Mouse (Mus musculus) heart, embryonic 14.5 days (tissue): ENCODE data around the gene Mical3. TPM values are rescaled to one million over a fixed set of nuclear protein-coding genes. Genes with fewer than 3 reads are reported as not detected.

Source experiments
- ATAC-seq: fragments of 200-750 bp; cut with Nextera tagmentation; 2 replicates; pipeline ENCODE4 v1.8.0; 2017; ENCODE audit warnings: low read depth, moderate TSS enrichment; ENCODE audit not compliant: insufficient number of reproducible peaks, insufficient read depth, low FRiP score
- H3K27ac ChIP-seq, 2 experiments: fragments of 200-500 bp in 1 of 2; fragments of 300-500 bp in 1 of 2; sonication (generic) in 1 of 2; replicated peaks in 1 of 2; 2 replicates each; pipeline ENCODE4 v1.5.1; 2012 to 2014; ENCODE audit warnings: low read depth in 2 of 2, low read length in 2 of 2, control low read depth in 1 of 2, mild to moderate bottlenecking in 1 of 2, mixed read lengths in 1 of 2; ENCODE audit not compliant: control insufficient read depth in 1 of 2, insufficient read depth in 1 of 2
- H3K27me3 ChIP-seq: fragments of 300-500 bp; sonication (generic); 2 replicates; pipeline ENCODE4 v1.6.1; 2014; ENCODE audit warnings: mild to moderate bottlenecking, low read length, control low read depth; ENCODE audit not compliant: control insufficient read depth, insufficient read depth
- H3K36me3 ChIP-seq: fragments of 300-500 bp; sonication (generic); 2 replicates; pipeline ENCODE4 v1.6.1; 2014; ENCODE audit warnings: mild to moderate bottlenecking, control low read depth, low read length, mixed read lengths; ENCODE audit not compliant: control insufficient read depth, insufficient read depth
- H3K4me1 ChIP-seq, 2 experiments: fragments of 200-500 bp in 1 of 2; fragments of 300-500 bp in 1 of 2; sonication (generic) in 1 of 2; 2 replicates each; pipeline ENCODE4 v1.6.1; 2012 to 2014; ENCODE audit warnings: low read length in 2 of 2, control low read depth in 1 of 2, mixed read lengths in 1 of 2; ENCODE audit not compliant: control insufficient read depth in 2 of 2, insufficient read depth in 2 of 2
- H3K4me2 ChIP-seq: fragments of 300-500 bp; sonication (generic); 2 replicates; pipeline ENCODE4 v1.6.1; 2014; ENCODE audit warnings: mild to moderate bottlenecking, low read length
- H3K4me3 ChIP-seq, 2 experiments: fragments of 200-500 bp in 1 of 2; fragments of 300-500 bp in 1 of 2; sonication (generic) in 1 of 2; 2 replicates each; pipeline ENCODE4 v1.5.1; 2012 to 2014; ENCODE audit warnings: low read length in 2 of 2, mild to moderate bottlenecking in 2 of 2, control low read depth in 1 of 2, low read depth in 1 of 2, moderate library complexity in 1 of 2; ENCODE audit not compliant: control insufficient read depth in 1 of 2, insufficient read depth in 1 of 2
- H3K9ac ChIP-seq: fragments of 300-500 bp; sonication (generic); 2 replicates; pipeline ENCODE4 v1.6.1; 2014; ENCODE audit warnings: mild to moderate bottlenecking, low read length
- H3K9me3 ChIP-seq: fragments of 300-500 bp; sonication (generic); 2 replicates; pipeline ENCODE4 v1.6.1; 2016; ENCODE audit warnings: low read length, control low read depth; ENCODE audit not compliant: control insufficient read depth
- WGBS: fragments of 180-500 bp; shearing (Covaris S2); extraction: QIAGEN DNeasy Blood & Tissue Kit; methylation state at CpG from one replicate; pipeline ENCODE4 v1.1.7; 2014; 5-methylcytosine and 5-hydroxymethylcytosine counted together
- polyA plus RNA-seq: library from polyadenylated mRNA; unstranded; fragments of >200 nt; fragmentation: Nextera tagmentation; extraction: Ambion mirVana; gene quantifications from 2 replicates; pipeline ENCODE4 v1.2.1, GENCODE M21; 2014

Mical3 gene
- polyA plus RNA-seq, 1 experiment from 2014 or later: 46.2 TPM

GRCm38 (mm10) chr6:121029897-121030589 is 100.8 kb downstream of the Mical3 start:
- no peak overlapping the region for H3K27ac ChIP-seq
- no peak overlapping the region for H3K4me3 ChIP-seq
- H3K9ac ChIP-seq: no peak overlapping the region
- H3K4me2 ChIP-seq: no peak overlapping the region
- WGBS: 82% methylated on average over 19 of the region's 19 CpGs
- H3K36me3 ChIP-seq: peaks cover 94% of the 10 kb centered on the region
- peaks cover 11 to 14% of the 10 kb centered on the region in 2 experiments for H3K4me1 ChIP-seq
- H3K9me3 ChIP-seq: no peaks in the 10 kb centered on the region
- H3K27me3 ChIP-seq: no peaks in the 10 kb centered on the region
- no peak for ATAC-seq

- Histone ChIP-seq H3K4me1 (peaks cover 12 to 13% of the 10 kb centered on the region in 2 experiments), H3K4me3 (no peak overlapping the region), H3K9ac (no peak overlapping the region), H3K36me3 (peaks cover 94% of the 10 kb centered on the region), H3K27me3 (no peaks in the 10 kb centered on the region), H3K27ac (no peak overlapping the region), H3K4me2 (no peak overlapping the region), H3K9me3 (no peaks in the 10 kb centered on the region)
- no peak for ATAC-seq
- WGBS: 93% methylated on average over 8 of the region's 8 CpGs
These were observed 102.3 kb downstream of the Mical3 start for GRCm38 (mm10) chr6:121028514-121028913.

- peak overlapping the region in 1 of 2 experiments; percentile 20; a peak in 1 of 4 replicates for H3K27ac ChIP-seq
- H3K4me1 ChIP-seq: peaks cover 12 to 13% of the 10 kb centered on the region in 2 experiments
- H3K4me2 ChIP-seq: no peak overlapping the region
- no peak overlapping the region for H3K9ac ChIP-seq
- peak; percentile 44; the same call in 1 of the 2 replicates for ATAC-seq
- H3K27me3 ChIP-seq: no peaks in the 10 kb centered on the region
- H3K9me3 ChIP-seq: no peaks in the 10 kb centered on the region
- WGBS: 36% methylated on average over 5 of the region's 5 CpGs
- H3K36me3 ChIP-seq: peaks cover 94% of the 10 kb centered on the region
- no peak overlapping the region for H3K4me3 ChIP-seq
These were observed 103.5 kb downstream of the Mical3 start for GRCm38 (mm10) chr6:121027314-121027713.

GRCm38 (mm10) chr6:121026866-121027265 is 103.9 kb downstream of the Mical3 start:
- no peak for ATAC-seq
- H3K27ac ChIP-seq: no peak overlapping the region
- no peak overlapping the region for H3K4me2 ChIP-seq
- H3K4me1 ChIP-seq: peaks cover 12 to 13% of the 10 kb centered on the region in 2 experiments
- H3K9ac ChIP-seq: no peak overlapping the region
- no peaks in the 10 kb centered on the region for H3K27me3 ChIP-seq
- H3K9me3 ChIP-seq: no peaks in the 10 kb centered on the region
- H3K36me3 ChIP-seq: peaks cover 94% of the 10 kb centered on the region
- no peak overlapping the region for H3K4me3 ChIP-seq
- 81% methylated on average over 7 of the region's 7 CpGs for WGBS

GRCm38 (mm10) chr6:121026019-121026584 is 104.7 kb downstream of the Mical3 start:
- Histone ChIP-seq H3K9ac (no peak overlapping the region), H3K9me3 (no peaks in the 10 kb centered on the region), H3K36me3 (peaks cover 94% of the 10 kb centered on the region), H3K4me1 (peaks cover 12 to 13% of the 10 kb centered on the region in 2 experiments), H3K27ac (no peak overlapping the region), H3K4me2 (no peak overlapping the region), H3K27me3 (no peaks in the 10 kb centered on the region), H3K4me3 (no peak overlapping the region)
- no peak for ATAC-seq
- WGBS: 77% methylated on average over 10 of the region's 10 CpGs

GRCm38 (mm10) chr6:121018147-121018546 is 112.7 kb downstream of the Mical3 start:
- ATAC-seq: no peak
- H3K27me3 ChIP-seq: no peaks in the 10 kb centered on the region
- no peak overlapping the region for H3K9ac ChIP-seq
- H3K36me3 ChIP-seq: peaks cover 90% of the 10 kb centered on the region
- 94% methylated on average over 4 of the region's 4 CpGs for WGBS
- no peak overlapping the region for H3K4me2 ChIP-seq
- peaks cover 2 to 9% of the 10 kb centered on the region in 2 experiments; a peak in 3 of 4 replicates for H3K4me1 ChIP-seq
- H3K4me3 ChIP-seq: no peak overlapping the region
- H3K27ac ChIP-seq: no peak overlapping the region
- H3K9me3 ChIP-seq: no peaks in the 10 kb centered on the region

- Histone ChIP-seq H3K9me3 (no peaks in the 10 kb centered on the region), H3K27ac (0 out of 4 replicates have a peak overlapping the region, but pooled peaks of 1 of the 2 experiments have one; percentile 20), H3K4me3 (no peak overlapping the region), H3K27me3 (no peaks in the 10 kb centered on the region), H3K36me3 (peaks cover 90% of the 10 kb centered on the region), H3K4me1 (peaks cover 2 to 9% of the 10 kb centered on the region in 2 experiments; a peak in 3 of 4 replicates), H3K4me2 (no peak overlapping the region), H3K9ac (no peak overlapping the region)
- ATAC-seq: no peak
- WGBS: 57% methylated on average over 12 of the region's 12 CpGs
These were observed 113.3 kb downstream of the Mical3 start for GRCm38 (mm10) chr6:121017436-121018031.
